Mouse (Mus musculus) MEL (cell line): ENCODE results near the gene Nxf2. TPM values are rescaled to one million over a fixed set of nuclear protein-coding genes. Genes with fewer than 3 reads are reported as not detected.
A peak's percentile ranks its signal among the peaks of the same experiment; 100 is the strongest.

Source experiments
- DNase-seq: peaks from one replicate; pipeline ENCODE4 v3.0.0; 2011; ENCODE audit warnings: low read depth, low spot score
- H3K27ac ChIP-seq: 2 replicates; pipeline ENCODE4 v1.5.1; 2012; ENCODE audit warnings: low read depth, mild to moderate bottlenecking, control low read depth, low read length, moderate library complexity; ENCODE audit not compliant: control insufficient read depth
- H3K27me3 ChIP-seq, 2 experiments: fragments of 150-350 bp in 1 of 2; sonication (generic) in 1 of 2; 2 replicates each; pipeline ENCODE4 v1.6.1; 2012; ENCODE audit warnings: low read length in 2 of 2, mild to moderate bottlenecking in 2 of 2, improper control_type of control experiment in 1 of 2, moderate library complexity in 1 of 2; ENCODE audit not compliant: insufficient read depth in 2 of 2, control insufficient read depth in 1 of 2
- H3K36me3 ChIP-seq, 2 experiments: 2 replicates each; pipeline ENCODE4 v1.6.1; 2012 to 2014; ENCODE audit warnings: low read length in 2 of 2, improper control_type of control experiment in 1 of 2, inconsistent platforms in 1 of 2, mild to moderate bottlenecking in 1 of 2; ENCODE audit not compliant: insufficient read depth in 2 of 2, control insufficient read depth in 1 of 2
- H3K4me1 ChIP-seq, 2 experiments: fragments of 150-350 bp in 1 of 2; sonication (generic) in 1 of 2; 2 replicates each; pipeline ENCODE4 v1.6.1; 2012; ENCODE audit warnings: low read length in 2 of 2, improper control_type of control experiment in 1 of 2, mild to moderate bottlenecking in 1 of 2; ENCODE audit not compliant: insufficient read depth in 2 of 2, control insufficient read depth in 1 of 2
- H3K4me3 ChIP-seq, 2 experiments: fragments of 150-350 bp in 1 of 2; sonication (generic) in 1 of 2; 2 replicates each; pipeline ENCODE4 v1.5.1; 2012; ENCODE audit warnings: low read depth in 2 of 2, low read length in 2 of 2, mild to moderate bottlenecking in 2 of 2, moderate library complexity in 2 of 2, control low read depth in 1 of 2, improper control_type of control experiment in 1 of 2; ENCODE audit not compliant: control insufficient read depth in 1 of 2, insufficient read depth in 1 of 2
- H3K79me2 ChIP-seq: 2 replicates; pipeline ENCODE4 v1.6.1; 2012; ENCODE audit warnings: mild to moderate bottlenecking, low read length, moderate library complexity; ENCODE audit not compliant: control insufficient read depth, poor library complexity, insufficient read depth
- H3K9ac ChIP-seq: 2 replicates; pipeline ENCODE4 v1.6.1; 2012; ENCODE audit warnings: low read depth, mild to moderate bottlenecking, control low read depth, low read length, moderate library complexity; ENCODE audit not compliant: control insufficient read depth, poor library complexity, severe bottlenecking
- H3K9me3 ChIP-seq: fragments of 150-350 bp; sonication (generic); replicated peaks from 2 replicates; pipeline ENCODE4 v1.6.1; 2012; ENCODE audit warnings: mild to moderate bottlenecking, low read length, improper control_type of control experiment, moderate library complexity; ENCODE audit not compliant: insufficient read depth
- CHD1 ChIP-seq: IDR thresholded peaks from 2 replicates; pipeline ENCODE4 v1.6.1; 2012; ENCODE audit warnings: low read depth, mild to moderate bottlenecking, inconsistent platforms, low read length, improper control_type of control experiment
- E2F4 ChIP-seq: IDR thresholded peaks from 2 replicates; pipeline ENCODE4 v1.6.1; 2011; ENCODE audit warnings: low read depth, low read length, improper control_type of control experiment, borderline replicate concordance
- ELF1 ChIP-seq: IDR thresholded peaks from 2 replicates; pipeline ENCODE4 v1.6.1; 2014; ENCODE audit warnings: low read depth, mild to moderate bottlenecking, inconsistent platforms, low read length, improper control_type of control experiment, moderate library complexity
- EP300 ChIP-seq, 2 experiments: IDR thresholded peaks; 2 replicates each; pipeline ENCODE4 v1.6.1; 2011; ENCODE audit warnings: improper control_type of control experiment in 2 of 2, low read length in 2 of 2, low read depth in 1 of 2, mild to moderate bottlenecking in 1 of 2
- GATA1 ChIP-seq: IDR thresholded peaks from 2 replicates; pipeline ENCODE4 v1.6.1; 2011; ENCODE audit warnings: low read depth, low read length, improper control_type of control experiment
- HCFC1 ChIP-seq: IDR thresholded peaks from 2 replicates; pipeline ENCODE4 v1.6.1; 2012; ENCODE audit warnings: low read depth, mild to moderate bottlenecking, inconsistent platforms, low read length, improper control_type of control experiment, moderate library complexity
- JUND ChIP-seq: IDR thresholded peaks from 2 replicates; pipeline ENCODE4 v1.6.1; 2011; ENCODE audit warnings: low read depth, mild to moderate bottlenecking, improper control_type of control experiment, low read length
- KAT2A ChIP-seq: conservative IDR thresholded peaks from 2 replicates; pipeline ENCODE4 v1.6.1; 2012; ENCODE audit warnings: low read depth, low read length, improper control_type of control experiment, inconsistent platforms
- MAX ChIP-seq: IDR thresholded peaks from 2 replicates; pipeline ENCODE4 v1.6.1; 2011; ENCODE audit warnings: low read length, improper control_type of control experiment
- MAZ ChIP-seq: IDR thresholded peaks from 2 replicates; pipeline ENCODE4 v1.6.1; 2012; ENCODE audit warnings: low read depth, mild to moderate bottlenecking, inconsistent platforms, low read length, improper control_type of control experiment
- MXI1 ChIP-seq: IDR thresholded peaks from 2 replicates; pipeline ENCODE4 v1.6.1; 2011; ENCODE audit warnings: mild to moderate bottlenecking, low read depth, low read length, improper control_type of control experiment
- MYB ChIP-seq: IDR thresholded peaks from 2 replicates; pipeline ENCODE4 v1.6.1; 2011; ENCODE audit warnings: mild to moderate bottlenecking, low read depth, low read length, improper control_type of control experiment
- MYC ChIP-seq: IDR thresholded peaks from 2 replicates; pipeline ENCODE4 v1.6.1; 2011; ENCODE audit warnings: low read depth, mild to moderate bottlenecking, low read length, improper control_type of control experiment, moderate library complexity
- NRF1 ChIP-seq: IDR thresholded peaks from 2 replicates; pipeline ENCODE4 v1.6.1; 2014; ENCODE audit warnings: low read depth, mild to moderate bottlenecking, inconsistent platforms, low read length, improper control_type of control experiment, moderate library complexity; ENCODE audit not compliant: poor library complexity, insufficient read depth, severe bottlenecking
- POLR2A ChIP-seq, 2 experiments: IDR thresholded peaks; 2 replicates each; pipeline ENCODE4 v1.6.1; 2011 to 2012; ENCODE audit warnings: low read length in 2 of 2, mild to moderate bottlenecking in 2 of 2, control low read depth in 1 of 2, improper control_type of control experiment in 1 of 2, low read depth in 1 of 2, moderate library complexity in 1 of 2; ENCODE audit not compliant: control insufficient read depth in 1 of 2, insufficient read depth in 1 of 2, poor library complexity in 1 of 2
- POLR2AphosphoS5 ChIP-seq: IDR thresholded peaks from 2 replicates; pipeline ENCODE4 v1.6.1; 2012; ENCODE audit warnings: low read depth, borderline replicate concordance, mild to moderate bottlenecking, inconsistent platforms, low read length, moderate library complexity, mixed read lengths
- RAD21 ChIP-seq: IDR thresholded peaks from 2 replicates; pipeline ENCODE4 v1.6.1; 2011; ENCODE audit warnings: mild to moderate bottlenecking, low read depth, low read length, improper control_type of control experiment
- RCOR1 ChIP-seq: IDR thresholded peaks from 2 replicates; pipeline ENCODE4 v1.6.1; 2012; ENCODE audit warnings: low read depth, mild to moderate bottlenecking, inconsistent platforms, low read length, improper control_type of control experiment
- SIN3A ChIP-seq: IDR thresholded peaks from 2 replicates; pipeline ENCODE4 v1.6.1; 2012; ENCODE audit warnings: low read length, improper control_type of control experiment, inconsistent platforms
- SMC3 ChIP-seq: IDR thresholded peaks from 2 replicates; pipeline ENCODE4 v1.6.1; 2011; ENCODE audit warnings: low read depth, low read length, improper control_type of control experiment
- TAL1 ChIP-seq: IDR thresholded peaks from 2 replicates; pipeline ENCODE4 v1.6.1; 2012; ENCODE audit warnings: mild to moderate bottlenecking, inconsistent platforms, low read length, moderate library complexity, mixed read lengths
- UBTF ChIP-seq: IDR thresholded peaks from 2 replicates; pipeline ENCODE4 v1.6.1; 2012; ENCODE audit warnings: low read depth, mild to moderate bottlenecking, inconsistent platforms, low read length, improper control_type of control experiment, moderate library complexity, borderline replicate concordance; ENCODE audit not compliant: insufficient read depth
- USF2 ChIP-seq, 2 experiments: IDR thresholded peaks; 2 replicates each; pipeline ENCODE4 v1.6.1; 2011 to 2012; ENCODE audit warnings: improper control_type of control experiment in 2 of 2, low read length in 2 of 2, borderline replicate concordance in 1 of 2, inconsistent platforms in 1 of 2, low read depth in 1 of 2, mild to moderate bottlenecking in 1 of 2; ENCODE audit not compliant: insufficient read depth in 1 of 2
- ZC3H11A ChIP-seq: IDR thresholded peaks from 2 replicates; pipeline ENCODE4 v1.6.1; 2012; ENCODE audit warnings: low read depth, mild to moderate bottlenecking, inconsistent platforms, low read length, improper control_type of control experiment
- ZKSCAN1 ChIP-seq: IDR thresholded peaks from 2 replicates; pipeline ENCODE4 v1.6.1; 2012; ENCODE audit warnings: low read depth, mild to moderate bottlenecking, inconsistent platforms, low read length, improper control_type of control experiment, moderate library complexity
- ZNF384 ChIP-seq: IDR thresholded peaks from 2 replicates; pipeline ENCODE4 v1.6.1; 2012; ENCODE audit warnings: low read depth, mild to moderate bottlenecking, inconsistent platforms, low read length, improper control_type of control experiment
- polyA plus RNA-seq, 2 experiments: library from polyadenylated mRNA; stranded (reverse) in 1 of 2; unstranded in 1 of 2; fragments of >175 nt in 1 of 2; fragments of >200 nt in 1 of 2; gene quantifications; 2 replicates each; pipeline versions ENCODE4 v1.2.1 to v1.2.4; 2012; ENCODE audit warnings: low replicate concordance in 2 of 2, low read depth in 1 of 2; ENCODE audit not compliant: insufficient read length in 2 of 2, insufficient read depth in 1 of 2, missing spikeins in 1 of 2
- total RNA-seq: library from RNA; depleted of rRNA; stranded (reverse); fragments of 300-350 nt; gene quantifications from 2 replicates; pipeline ENCODE4 v1.2.3, GENCODE M21; 2012

The Nxf2 gene
- total and polyA plus RNA-seq, 3 experiments, result 0.19 to 0.50 TPM; not detected in 1

DNA sequence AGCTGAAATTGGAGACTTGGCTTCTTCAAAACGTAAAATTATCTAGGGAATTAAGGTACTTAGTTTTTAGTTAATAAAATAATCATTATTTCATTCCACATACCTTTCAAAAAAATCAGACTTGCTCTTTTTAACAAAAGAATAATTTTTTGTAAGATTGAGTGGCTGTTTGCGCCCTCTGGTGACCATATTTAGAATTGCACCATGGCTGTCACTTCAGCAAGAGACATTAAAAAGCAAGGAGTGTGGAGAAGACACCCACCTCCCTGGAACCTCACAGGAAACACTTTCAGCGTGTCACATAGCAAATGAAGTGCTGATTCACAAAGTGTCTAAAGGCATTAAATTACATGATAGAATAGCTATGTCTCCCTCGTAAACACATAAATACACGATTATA lies 34.2 kb downstream of the Nxf2 start (continued):
- TF ChIP-seq ZNF384, result peak; percentile 67
- TF ChIP-seq SMC3, result peak; percentile 94
- no peak for TF ChIP-seq SIN3A
- TF ChIP-seq HCFC1, result no peak
- peak; percentile 86 for TF ChIP-seq RAD21
- no peak for TF ChIP-seq KAT2A
- no peak for TF ChIP-seq MAZ
- TF ChIP-seq MXI1, result no peak
- TF ChIP-seq NRF1, result no peak
- TF ChIP-seq MYB, result no peak
- TF ChIP-seq EP300 (IDR thresholded peaks at IDR 0.05; ENCODE audit: low read depth in 1 of 2, low read length in 2 of 2), result no peak
- TF ChIP-seq POLR2A (IDR thresholded peaks at IDR 0.05; ENCODE audit: control insufficient read depth in 1 of 2, insufficient read depth in 1 of 2, low read depth in 1 of 2, low read length in 2 of 2, poor library complexity in 1 of 2), result no peak
- no peak for TF ChIP-seq MYC
- no peak for TF ChIP-seq TAL1
- TF ChIP-seq UBTF, result no peak
- TF ChIP-seq CHD1, result no peak
- TF ChIP-seq MAX, result no peak
- no peak for TF ChIP-seq ELF1
- no peak for TF ChIP-seq E2F4
- TF ChIP-seq ZKSCAN1, result no peak
- no peak for TF ChIP-seq POLR2AphosphoS5

GRCm38 (mm10) chrX:134929927-134930326 lies 34.6 kb downstream of the Nxf2 start:
- Histone ChIP-seq H3K4me3 (no peak overlapping the region), H3K36me3 (peaks cover 0 to 2% of the 10 kb centered on the region in 2 experiments; a peak in 1 of 4 replicates), H3K79me2 (no peaks in the 10 kb centered on the region), H3K9me3 (no peaks in the 10 kb centered on the region), H3K27ac (no peak overlapping the region), H3K27me3 (peaks cover 6 to 13% of the 10 kb centered on the region in 2 experiments), H3K4me1 (peaks cover 0 to 2% of the 10 kb centered on the region in 2 experiments; a peak in 1 of 4 replicates), H3K9ac (no peak overlapping the region)
- TF ChIP-seq NRF1 (no peak), GATA1 (no peak), TAL1 (no peak), MYC (no peak), HCFC1 (no peak), ZKSCAN1 (no peak), KAT2A (no peak), JUND (no peak), MXI1 (no peak), ZC3H11A (no peak), USF2 (IDR thresholded peaks at IDR 0.05; ENCODE audit: borderline replicate concordance in 1 of 2, insufficient read depth in 1 of 2, low read depth in 1 of 2, low read length in 2 of 2) (no peak), RCOR1 (no peak)
- no peak for DNase-seq
